Mouse (Mus musculus): Measurements from ENCODE around the gene Gramd1b.

- TF ChIP-seq EP300 (IDR thresholded peaks at IDR 0.05) (no peak), CTCF (IDR thresholded peaks at IDR 0.05) (no peak)
Measured at GRCm38 (mm10) chr9:40530536-40530935, 647 bp downstream of the Gramd1b start.
